Mouse (Mus musculus): ENCODE data around the gene Vps13d. TPM values are rescaled to one million over a fixed set of nuclear protein-coding genes. Genes with fewer than 3 reads are reported as not detected.

The Vps13d gene
- polyA plus RNA-seq, 1 experiment from 2014 or later, result 11.4 TPM

GRCm38 (mm10) chr4:145106796-145107195, 88.0 kb downstream of the Vps13d start:
- Histone ChIP-seq H3K4me1 (ENCODE audit: control insufficient read depth, insufficient read depth, low read depth, low read length) (no peaks in the 10 kb centered on the region), H3K36me3 (ENCODE audit: control insufficient read depth, insufficient read depth, low read length) (peaks cover 40% of the 10 kb centered on the region), H3K27me3 (replicated peaks; ENCODE audit: control insufficient read depth, insufficient read depth, low read length) (no peaks in the 10 kb centered on the region), H3K4me2 (ENCODE audit: low read length) (no peak overlapping the region), H3K27ac (ENCODE audit: low read depth, low read length) (no peak overlapping the region), H3K4me3 (ENCODE audit: low read length) (no peak overlapping the region), H3K9me3 (ENCODE audit: control insufficient read depth, low read length) (no peaks in the 10 kb centered on the region), H3K9ac (ENCODE audit: low read depth, low read length) (no peak overlapping the region)
- ATAC-seq, result no peak
- WGBS, result 71% methylated on average over 6 of the region's 6 CpGs

GRCm38 (mm10) chr4:145105319-145105718, 89.5 kb downstream of the Vps13d start:
- H3K9me3 ChIP-seq (ENCODE audit: control insufficient read depth, low read length), result no peaks in the 10 kb centered on the region
- H3K27me3 ChIP-seq (replicated peaks; ENCODE audit: control insufficient read depth, insufficient read depth, low read length), result no peaks in the 10 kb centered on the region
- H3K27ac ChIP-seq (ENCODE audit: low read depth, low read length), result no peak overlapping the region; the same call in 1 of the 2 replicates
- ATAC-seq, result no peak
- no peak overlapping the region for H3K4me2 ChIP-seq (ENCODE audit: low read length)
- no peak overlapping the region for H3K9ac ChIP-seq (ENCODE audit: low read depth, low read length)
- H3K36me3 ChIP-seq (ENCODE audit: control insufficient read depth, insufficient read depth, low read length), result peaks cover 36% of the 10 kb centered on the region
- no peak overlapping the region for H3K4me3 ChIP-seq (ENCODE audit: low read length)
- 29% methylated on average over 6 of the region's 6 CpGs for WGBS
- no peaks in the 10 kb centered on the region for H3K4me1 ChIP-seq (ENCODE audit: control insufficient read depth, insufficient read depth, low read depth, low read length)

GRCm38 (mm10) chr4:145104917-145105316, 89.9 kb downstream of the Vps13d start:
- H3K27ac ChIP-seq (ENCODE audit: low read depth, low read length), result no peak overlapping the region; the same call in 1 of the 2 replicates
- no peaks in the 10 kb centered on the region for H3K4me1 ChIP-seq (ENCODE audit: control insufficient read depth, insufficient read depth, low read depth, low read length)
- no peaks in the 10 kb centered on the region for H3K27me3 ChIP-seq (replicated peaks; ENCODE audit: control insufficient read depth, insufficient read depth, low read length)

GRCm38 (mm10) chr4:145103617-145104016, 91.2 kb downstream of the Vps13d start:
- H3K4me2 ChIP-seq (ENCODE audit: low read length), result no peak overlapping the region
- no peaks in the 10 kb centered on the region for H3K4me1 ChIP-seq (ENCODE audit: control insufficient read depth, insufficient read depth, low read depth, low read length)
- H3K27me3 ChIP-seq (replicated peaks; ENCODE audit: control insufficient read depth, insufficient read depth, low read length), result no peaks in the 10 kb centered on the region
- no peak overlapping the region for H3K4me3 ChIP-seq (ENCODE audit: low read length)
- no peak overlapping the region for H3K9ac ChIP-seq (ENCODE audit: low read depth, low read length)
- ATAC-seq, result no peak
- no peaks in the 10 kb centered on the region for H3K9me3 ChIP-seq (ENCODE audit: control insufficient read depth, low read length)
- no peak overlapping the region for H3K27ac ChIP-seq (ENCODE audit: low read depth, low read length)
- peaks cover 31% of the 10 kb centered on the region for H3K36me3 ChIP-seq (ENCODE audit: control insufficient read depth, insufficient read depth, low read length)

More at GRCm38 (mm10) chr4:145104917-145105316, 89.9 kb downstream of the Vps13d start:
- Histone ChIP-seq H3K9me3 (ENCODE audit: control insufficient read depth, low read length) (no peaks in the 10 kb centered on the region), H3K9ac (ENCODE audit: low read depth, low read length) (no peak overlapping the region), H3K4me2 (ENCODE audit: low read length) (no peak overlapping the region), H3K4me3 (ENCODE audit: low read length) (no peak overlapping the region), H3K36me3 (ENCODE audit: control insufficient read depth, insufficient read depth, low read length) (peaks cover 34% of the 10 kb centered on the region)
- 14% methylated on average over 2 of the region's 2 CpGs for WGBS
- peak; percentile 89 for ATAC-seq

GRCm38 (mm10) chr4:145101823-145102718, 92.7 kb downstream of the Vps13d start:
- no peaks in the 10 kb centered on the region for H3K9me3 ChIP-seq (ENCODE audit: control insufficient read depth, low read length)
- no peak overlapping the region for H3K4me3 ChIP-seq (ENCODE audit: low read length)
- H3K27me3 ChIP-seq (replicated peaks; ENCODE audit: control insufficient read depth, insufficient read depth, low read length), result no peaks in the 10 kb centered on the region
- WGBS, result 84% methylated on average over 6 of the region's 6 CpGs
- H3K4me1 ChIP-seq (ENCODE audit: control insufficient read depth, insufficient read depth, low read depth, low read length), result no peaks in the 10 kb centered on the region
- H3K36me3 ChIP-seq (ENCODE audit: control insufficient read depth, insufficient read depth, low read length), result peaks cover 28% of the 10 kb centered on the region
- ATAC-seq, result no peak
- no peak overlapping the region for H3K9ac ChIP-seq (ENCODE audit: low read depth, low read length)
- H3K27ac ChIP-seq (ENCODE audit: low read depth, low read length), result no peak overlapping the region
- no peak overlapping the region for H3K4me2 ChIP-seq (ENCODE audit: low read length)

GRCm38 (mm10) chr4:145099853-145100252, 95.0 kb downstream of the Vps13d start:
- no peak overlapping the region for H3K9ac ChIP-seq (ENCODE audit: low read depth, low read length)
- H3K36me3 ChIP-seq (ENCODE audit: control insufficient read depth, insufficient read depth, low read length), result peaks cover 22% of the 10 kb centered on the region
- ATAC-seq, result no peak
- H3K9me3 ChIP-seq (ENCODE audit: control insufficient read depth, low read length), result no peaks in the 10 kb centered on the region
- no peak overlapping the region for H3K4me3 ChIP-seq (ENCODE audit: low read length)
- no peak overlapping the region for H3K4me2 ChIP-seq (ENCODE audit: low read length)
- H3K27me3 ChIP-seq (replicated peaks; ENCODE audit: control insufficient read depth, insufficient read depth, low read length), result no peaks in the 10 kb centered on the region
- no peaks in the 10 kb centered on the region for H3K4me1 ChIP-seq (ENCODE audit: control insufficient read depth, insufficient read depth, low read depth, low read length)
- no peak overlapping the region for H3K27ac ChIP-seq (ENCODE audit: low read depth, low read length)
- 91% methylated on average over 4 of the region's 6 CpGs for WGBS

GRCm38 (mm10) chr4:145099344-145099743, 95.5 kb downstream of the Vps13d start:
- Histone ChIP-seq H3K4me1 (ENCODE audit: control insufficient read depth, insufficient read depth, low read depth, low read length) (no peaks in the 10 kb centered on the region), H3K27me3 (replicated peaks; ENCODE audit: control insufficient read depth, insufficient read depth, low read length) (no peaks in the 10 kb centered on the region), H3K9me3 (ENCODE audit: control insufficient read depth, low read length) (no peaks in the 10 kb centered on the region), H3K9ac (ENCODE audit: low read depth, low read length) (no peak overlapping the region), H3K4me2 (ENCODE audit: low read length) (no peak overlapping the region), H3K4me3 (ENCODE audit: low read length) (no peak overlapping the region), H3K27ac (ENCODE audit: low read depth, low read length) (no peak overlapping the region), H3K36me3 (ENCODE audit: control insufficient read depth, insufficient read depth, low read length) (peaks cover 24% of the 10 kb centered on the region)
- no peak for ATAC-seq
- 80% methylated on average over 1 of the region's 1 CpGs for WGBS

- ATAC-seq, result no peak
- Histone ChIP-seq H3K27ac (ENCODE audit: low read depth, low read length) (no peak overlapping the region), H3K9me3 (ENCODE audit: control insufficient read depth, low read length) (no peaks in the 10 kb centered on the region), H3K27me3 (replicated peaks; ENCODE audit: control insufficient read depth, insufficient read depth, low read length) (no peaks in the 10 kb centered on the region), H3K9ac (ENCODE audit: low read depth, low read length) (no peak overlapping the region), H3K36me3 (ENCODE audit: control insufficient read depth, insufficient read depth, low read length) (peaks cover 24% of the 10 kb centered on the region), H3K4me3 (ENCODE audit: low read length) (no peak overlapping the region), H3K4me1 (ENCODE audit: control insufficient read depth, insufficient read depth, low read depth, low read length) (no peaks in the 10 kb centered on the region), H3K4me2 (ENCODE audit: low read length) (no peak overlapping the region)
- 91% methylated on average over 3 of the region's 3 CpGs for WGBS
These were observed 96.8 kb downstream of the Vps13d start for GRCm38 (mm10) chr4:145097974-145098373.

- Histone ChIP-seq H3K36me3 (ENCODE audit: control insufficient read depth, insufficient read depth, low read length) (peaks cover 28% of the 10 kb centered on the region), H3K4me1 (ENCODE audit: control insufficient read depth, insufficient read depth, low read depth, low read length) (no peaks in the 10 kb centered on the region), H3K4me3 (ENCODE audit: low read length) (no peak overlapping the region), H3K4me2 (ENCODE audit: low read length) (no peak overlapping the region), H3K9me3 (ENCODE audit: control insufficient read depth, low read length) (no peaks in the 10 kb centered on the region), H3K27ac (ENCODE audit: low read depth, low read length) (no peak overlapping the region), H3K9ac (ENCODE audit: low read depth, low read length) (no peak overlapping the region), H3K27me3 (replicated peaks; ENCODE audit: control insufficient read depth, insufficient read depth, low read length) (no peaks in the 10 kb centered on the region)
- ATAC-seq, result peak; percentile 34; the same call in 1 of the 2 replicates
- WGBS, result 72% methylated on average over 5 of the region's 5 CpGs
These were observed 98.2 kb downstream of the Vps13d start for GRCm38 (mm10) chr4:145096481-145097039.
